In the genomic region with DNA sequence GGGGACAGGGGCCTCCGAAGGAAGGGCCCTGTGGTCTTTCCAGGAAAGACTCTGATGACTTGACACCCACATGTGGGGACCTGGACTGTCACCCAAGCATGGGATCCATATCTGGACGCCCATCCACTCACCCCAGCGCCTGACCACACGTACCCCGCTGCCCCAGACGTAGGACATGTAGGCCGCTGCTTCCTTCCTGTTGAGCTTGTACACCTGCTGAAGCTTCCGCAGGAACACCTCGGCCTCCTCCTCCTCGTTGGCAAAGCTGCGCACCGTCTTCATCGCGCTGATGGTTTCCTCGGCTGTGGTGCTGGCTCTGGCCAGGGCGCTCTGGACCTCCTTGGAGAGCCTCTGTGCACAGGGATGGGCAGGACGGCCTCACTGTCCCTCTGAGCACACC, we compare ENCODE assay signal across 16 mouse cellular contexts. TPM values are rescaled to one million over a fixed set of nuclear protein-coding genes. Genes with fewer than 3 reads are reported as not detected.
DNase-seq lines count a peak whose midpoint lies in the region; ATAC-seq lines count a peak whose summit lies in the region.
"Had no signal": no experiment of that assay in that cellular context is flagged by ENCODE, and none has a peak within 500 bp of the region (broad histone marks: within the 10 kb centered on the region; RNA-seq: fewer than 3 reads in every experiment).

No protein-coding gene starts in this region.

- H3K9ac ChIP-seq in hindbrain, embryonic 13.5 days = no peak overlapping the region
- H3K9ac ChIP-seq: limb, embryonic 15.5 days; liver, postnatal 0 days had no signal

- no peaks in the 10 kb centered on the region for H3K36me3 ChIP-seq in hindbrain, embryonic 10.5 days
- no peaks in the 10 kb centered on the region for H3K36me3 ChIP-seq in hindbrain, embryonic 13.5 days
- H3K36me3 ChIP-seq: limb, embryonic 15.5 days had no signal

- 0 out of 2 replicates have a peak, but pooled peaks cover 3% of the 10 kb centered on the region for H3K27me3 ChIP-seq in hindbrain, embryonic 10.5 days (ENCODE audit: insufficient read depth, poor library complexity, severe bottlenecking)
- H3K27me3 ChIP-seq in hindbrain, embryonic 13.5 days = 0 out of 2 replicates have a peak, but pooled peaks cover 3% of the 10 kb centered on the region
- H3K27me3 ChIP-seq: limb, embryonic 15.5 days had no signal

- no peak overlapping the region for H3K4me3 ChIP-seq in hindbrain, embryonic 10.5 days
- no peak overlapping the region for H3K4me3 ChIP-seq in hindbrain, embryonic 13.5 days
- H3K4me3 ChIP-seq: layer of hippocampus, adult 2 months; limb, embryonic 15.5 days had no signal

- peak overlapping the region; percentile 73; the same call in 1 of the 2 replicates for H3K27ac ChIP-seq in hindbrain, embryonic 10.5 days
- no peak overlapping the region for H3K27ac ChIP-seq in hindbrain, embryonic 13.5 days

- no peak overlapping the region for H3K4me2 ChIP-seq in hindbrain, embryonic 13.5 days
- H3K4me2 ChIP-seq: limb, embryonic 15.5 days had no signal

- no peak for DNase-seq in hindbrain, embryonic 10.5 days (ENCODE audit: low spot score)
- peak; percentile 55 for DNase-seq in T-cell, adult 2 months (ENCODE audit: low spot score)
- DNase-seq in thymus, postnatal 0 days (ENCODE audit: low spot score) = peak; percentile 71
- DNase-seq in urinary bladder, postnatal 10 days (ENCODE audit: low spot score) = no peak
- DNase-seq in ovary, postnatal 36 days (ENCODE audit: low spot score) = no peak
- no peak for DNase-seq in B cell, adult 2 months
- DNase-seq: adrenal gland, postnatal 25 days; cerebellum, adult 9-11 months; kidney, adult 2 months; liver, postnatal 0 days; lung, postnatal 36 days had no signal

- 92% methylated on average over 17 of the region's 17 CpGs for WGBS in hindbrain, embryonic 10.5 days
- 94% methylated on average over 17 of the region's 17 CpGs for WGBS in hindbrain, embryonic 13.5 days

- H3K9me3 ChIP-seq in hindbrain, embryonic 10.5 days = no peaks in the 10 kb centered on the region
- H3K9me3 ChIP-seq in hindbrain, embryonic 13.5 days = no peaks in the 10 kb centered on the region
- H3K9me3 ChIP-seq: limb, embryonic 15.5 days had no signal

- ATAC-seq in hindbrain, embryonic 13.5 days (ENCODE audit: low FRiP score) = no peak
- ATAC-seq in megakaryocyte, adult 5-6 weeks (ENCODE audit: poor library complexity, severe bottlenecking) = peak; percentile 19; the same call in 1 of the 2 replicates
- ATAC-seq: activated CD4-positive, CD25-positive, alpha-beta regulatory T cell, adult 4 months; liver, postnatal 0 days had no signal

- peaks cover 59% of the 10 kb centered on the region for H3K4me1 ChIP-seq in hindbrain, embryonic 10.5 days (replicated peaks)
- H3K4me1 ChIP-seq in hindbrain, embryonic 13.5 days (replicated peaks) = peaks cover 42% of the 10 kb centered on the region

RNA-seq across cellular contexts. Expression of gene Abcb9, which starts 15.7 kb away (rescaled TPM):
- polyA plus RNA-seq in hindbrain, embryonic 10.5 days (2016; fragmentation: Nextera tagmentation; extraction: Ambion mirVana) = 1.3 and 1.9 TPM in 2 replicates
- polyA plus RNA-seq in hindbrain, embryonic 13.5 days (2015; fragmentation: Nextera tagmentation; extraction: Ambion mirVana) = 7.1 and 8.3 TPM in 2 replicates
- 0.62 and 1.4 TPM in 2 replicates for total RNA-seq in megakaryocyte, adult 5-6 weeks (2015)
- 0.12 and 1.3 TPM in 2 replicates for total RNA-seq in megakaryocyte, adult 5-6 weeks (2017)
- polyA plus RNA-seq in thymus, postnatal 0 days (2015; fragmentation: Nextera tagmentation; extraction: Ambion mirVana) = 38.3 and 39.3 TPM in 2 replicates

RNA-seq across cellular contexts. Expression of gene Ogfod2, which starts 32.2 kb away (rescaled TPM):
- polyA plus RNA-seq in hindbrain, embryonic 10.5 days (2016; fragmentation: Nextera tagmentation; extraction: Ambion mirVana) = 20.9 and 23.9 TPM in 2 replicates
- 29.4 and 34.0 TPM in 2 replicates for polyA plus RNA-seq in hindbrain, embryonic 13.5 days (2015; fragmentation: Nextera tagmentation; extraction: Ambion mirVana)
- total RNA-seq in megakaryocyte, adult 5-6 weeks (2015) = 3.4 and 3.6 TPM in 2 replicates
- total RNA-seq in megakaryocyte, adult 5-6 weeks (2017) = 2.6 and 6.4 TPM in 2 replicates
- 35.6 and 41.8 TPM in 2 replicates for polyA plus RNA-seq in thymus, postnatal 0 days (2015; fragmentation: Nextera tagmentation; extraction: Ambion mirVana)

RNA-seq across cellular contexts. Expression of gene Arl6ip4, which starts 36.0 kb away (rescaled TPM):
- polyA plus RNA-seq in hindbrain, embryonic 10.5 days (2016; fragmentation: Nextera tagmentation; extraction: Ambion mirVana) = 117 and 126 TPM in 2 replicates
- 71.7 and 75.1 TPM in 2 replicates for polyA plus RNA-seq in hindbrain, embryonic 13.5 days (2015; fragmentation: Nextera tagmentation; extraction: Ambion mirVana)
- 45.4 and 53.0 TPM in 2 replicates for total RNA-seq in megakaryocyte, adult 5-6 weeks (2015)
- 80.5 and 87.7 TPM in 2 replicates for total RNA-seq in megakaryocyte, adult 5-6 weeks (2017)
- polyA plus RNA-seq in thymus, postnatal 0 days (2015; fragmentation: Nextera tagmentation; extraction: Ambion mirVana) = 132 and 146 TPM in 2 replicates

RNA-seq across cellular contexts. Expression of gene Vps37b, which starts 47.8 kb away (rescaled TPM):
- polyA plus RNA-seq in hindbrain, embryonic 10.5 days (2016; fragmentation: Nextera tagmentation; extraction: Ambion mirVana) = 57.5 and 71.8 TPM in 2 replicates
- polyA plus RNA-seq in hindbrain, embryonic 13.5 days (2015; fragmentation: Nextera tagmentation; extraction: Ambion mirVana) = 79.3 and 84.7 TPM in 2 replicates
- 28.9 and 29.2 TPM in 2 replicates for total RNA-seq in megakaryocyte, adult 5-6 weeks (2015)
- 29.1 and 29.9 TPM in 2 replicates for total RNA-seq in megakaryocyte, adult 5-6 weeks (2017)
- polyA plus RNA-seq in thymus, postnatal 0 days (2015; fragmentation: Nextera tagmentation; extraction: Ambion mirVana) = 32.4 and 32.8 TPM in 2 replicates

Comparison
In these comparisons a context has a peak if more than half of its experiments do, and no peak if none do; other contexts are left out.
1. DNase-seq: peak in T-cell, adult 2 months (single experiment) and thymus, postnatal 0 days (single experiment); none in hindbrain, embryonic 10.5 days (single experiment), urinary bladder, postnatal 10 days (single experiment), ovary, postnatal 36 days (single experiment) and B cell, adult 2 months (0 of 2).